Mouse (Mus musculus): ENCODE data around the gene BC052040.

DNA sequence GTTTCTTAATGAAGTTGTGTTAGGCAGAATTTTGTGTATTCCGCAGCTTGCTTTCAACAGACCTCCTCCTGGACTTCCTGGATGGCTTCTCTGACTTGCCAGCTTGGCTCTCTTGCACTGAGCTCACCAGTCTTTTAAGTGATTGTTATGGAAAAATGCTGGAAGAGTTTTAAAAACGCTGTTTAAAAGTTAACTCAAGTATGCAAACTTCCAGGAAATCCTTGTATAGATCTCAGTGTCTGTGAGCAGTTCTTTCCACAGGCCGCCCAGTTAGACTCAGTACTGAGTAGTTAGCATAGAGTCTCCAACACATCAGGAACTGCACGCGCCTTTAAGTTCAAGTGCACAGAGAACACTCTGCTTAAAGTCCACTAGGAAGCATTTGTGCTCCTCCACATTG lies 97.3 kb downstream of the BC052040 start:
- TF ChIP-seq POLR2A (IDR thresholded peaks at IDR 0.05; ENCODE audit: borderline replicate concordance, low read depth, low read length), result no peak
- TF ChIP-seq CTCF (IDR thresholded peaks at IDR 0.05; ENCODE audit: low read depth, low read length), result no peak

All from bone marrow macrophage, adult 2 months (primary cell).